Mouse (Mus musculus) testis, adult 2 months (tissue): Measurements from ENCODE around the gene Rnh1. TPM values are rescaled to one million over a fixed set of nuclear protein-coding genes. Genes with fewer than 3 reads are reported as not detected.

Experiments
- H3K27ac ChIP-seq: fragments of 200-500 bp; 2 replicates; pipeline ENCODE4 v1.5.1; 2012; ENCODE audit warnings: low read depth, low read length; ENCODE audit not compliant: control insufficient read depth, insufficient read depth
- H3K27me3 ChIP-seq: fragments of 200-500 bp; 2 replicates; pipeline ENCODE4 v1.6.1; 2012; ENCODE audit warnings: mild to moderate bottlenecking, low read length, moderate library complexity; ENCODE audit not compliant: control insufficient read depth, insufficient read depth
- H3K36me3 ChIP-seq: fragments of 200-500 bp; 2 replicates; pipeline ENCODE4 v1.6.1; 2012; ENCODE audit warnings: mild to moderate bottlenecking, low read length; ENCODE audit not compliant: control insufficient read depth, insufficient read depth
- H3K4me1 ChIP-seq: fragments of 200-500 bp; 2 replicates; pipeline ENCODE4 v1.6.1; 2012; ENCODE audit warnings: low read length; ENCODE audit not compliant: control insufficient read depth, insufficient read depth
- H3K4me3 ChIP-seq: fragments of 200-500 bp; 2 replicates; pipeline ENCODE4 v1.5.1; 2012; ENCODE audit warnings: low read depth, mild to moderate bottlenecking, low read length, moderate library complexity, mixed read lengths; ENCODE audit not compliant: control insufficient read depth
- CTCF ChIP-seq: fragments of 200-500 bp; IDR thresholded peaks from 2 replicates; pipeline ENCODE4 v1.5.1; 2012; ENCODE audit warnings: low read depth, mild to moderate bottlenecking, inconsistent platforms, low read length, moderate library complexity; ENCODE audit not compliant: control insufficient read depth, insufficient read depth, insufficient replicate concordance
- POLR2A ChIP-seq: fragments of 200-500 bp; IDR thresholded peaks from 2 replicates; pipeline ENCODE4 v1.6.1; 2012; ENCODE audit warnings: low read depth, mild to moderate bottlenecking, inconsistent platforms, low read length, moderate library complexity; ENCODE audit not compliant: control insufficient read depth
- polyA plus RNA-seq: library from polyadenylated mRNA; depleted of rRNA; stranded (reverse); fragments of >200 nt; gene quantifications from 2 replicates; pipeline ENCODE4 v1.2.3, GENCODE M21; 2012

The Rnh1 gene
- polyA plus RNA-seq, 1 experiment = 16.6 TPM

DNA sequence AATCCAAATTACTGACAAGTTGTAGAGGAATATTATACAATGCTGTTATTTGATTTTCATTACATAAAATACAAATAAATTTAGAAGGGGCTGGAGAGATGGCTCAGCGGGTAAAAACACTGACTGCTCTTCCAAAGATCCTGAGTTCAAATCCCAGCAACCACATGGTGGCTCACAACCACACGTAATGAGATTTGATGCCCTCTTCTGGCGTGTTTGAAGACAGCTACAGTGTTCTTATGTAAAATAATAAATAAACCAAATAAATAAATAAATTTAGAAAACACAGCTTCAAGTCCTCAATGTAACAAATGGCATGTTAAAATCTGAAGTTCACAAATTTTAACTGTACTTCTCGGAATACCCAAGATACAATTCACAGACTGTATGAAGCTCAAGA is 2.4 kb upstream of the Rnh1 start:
- TF ChIP-seq CTCF (no peak), POLR2A (no peak)
- no peaks in the 10 kb centered on the region for H3K27me3 ChIP-seq
- H3K27ac ChIP-seq = no peak overlapping the region
- H3K4me3 ChIP-seq = no peak overlapping the region
- no peaks in the 10 kb centered on the region; the same call in 1 of the 2 replicates for H3K4me1 ChIP-seq
- H3K36me3 ChIP-seq = no peaks in the 10 kb centered on the region

DNA sequence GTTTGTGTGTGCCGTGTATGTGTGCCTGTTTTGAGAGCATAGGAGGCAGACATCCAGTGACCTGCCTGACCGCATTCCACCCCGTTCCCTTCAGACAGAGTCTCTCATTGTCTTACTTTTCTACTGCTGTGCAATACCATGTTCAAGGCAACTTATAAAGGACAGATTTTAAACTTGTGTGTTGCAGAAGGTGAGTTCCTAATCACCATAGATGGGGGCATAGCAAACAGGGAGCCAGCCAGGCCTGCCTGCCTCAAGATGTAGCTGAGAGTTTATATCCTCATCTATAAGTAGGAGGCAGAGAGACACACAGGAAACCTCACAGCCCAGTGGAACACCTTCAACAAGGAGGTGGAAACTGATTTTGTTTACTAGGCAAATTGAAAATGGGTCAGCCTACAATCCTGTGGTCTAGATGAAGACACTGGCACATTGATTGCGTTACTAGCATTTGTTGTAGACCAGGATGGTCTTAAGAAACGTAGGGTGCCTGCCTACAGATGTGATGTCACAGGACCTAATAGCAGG is 730 bp upstream of the Rnh1 start:
- H3K36me3 ChIP-seq = no peaks in the 10 kb centered on the region
- no peaks in the 10 kb centered on the region for H3K27me3 ChIP-seq
- peak overlapping the region; percentile 95 for H3K27ac ChIP-seq
- H3K4me1 ChIP-seq = peaks cover 2% of the 10 kb centered on the region
- no peak overlapping the region; the same call in 1 of the 2 replicates for H3K4me3 ChIP-seq
- TF ChIP-seq CTCF = no peak
- TF ChIP-seq POLR2A = no peak

DNA sequence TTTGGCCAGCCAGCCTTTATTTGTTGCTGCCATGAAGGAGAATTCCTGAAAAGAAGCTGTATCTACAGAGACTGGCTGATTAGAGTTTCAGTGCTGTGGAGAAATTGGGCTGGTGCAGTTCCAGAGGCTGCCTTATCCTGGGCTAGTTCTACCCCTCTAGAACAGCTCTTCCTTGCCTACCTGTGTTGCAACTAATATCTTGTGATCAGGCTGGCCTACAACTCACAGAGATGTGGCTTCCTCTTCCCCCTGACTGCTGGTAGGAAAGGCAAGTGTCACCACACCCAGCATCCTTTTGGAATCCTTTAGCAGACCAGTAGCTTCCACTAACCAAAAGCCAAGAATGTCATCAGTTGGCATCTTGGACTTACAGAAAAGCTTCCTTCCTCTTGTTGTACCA is 2.8 kb downstream of the Rnh1 start:
- no peaks in the 10 kb centered on the region for H3K27me3 ChIP-seq
- no peaks in the 10 kb centered on the region for H3K36me3 ChIP-seq
- TF ChIP-seq POLR2A (no peak), CTCF (no peak)
- peaks cover 7% of the 10 kb centered on the region for H3K4me1 ChIP-seq
- H3K27ac ChIP-seq = no peak overlapping the region
- no peak overlapping the region for H3K4me3 ChIP-seq

DNA sequence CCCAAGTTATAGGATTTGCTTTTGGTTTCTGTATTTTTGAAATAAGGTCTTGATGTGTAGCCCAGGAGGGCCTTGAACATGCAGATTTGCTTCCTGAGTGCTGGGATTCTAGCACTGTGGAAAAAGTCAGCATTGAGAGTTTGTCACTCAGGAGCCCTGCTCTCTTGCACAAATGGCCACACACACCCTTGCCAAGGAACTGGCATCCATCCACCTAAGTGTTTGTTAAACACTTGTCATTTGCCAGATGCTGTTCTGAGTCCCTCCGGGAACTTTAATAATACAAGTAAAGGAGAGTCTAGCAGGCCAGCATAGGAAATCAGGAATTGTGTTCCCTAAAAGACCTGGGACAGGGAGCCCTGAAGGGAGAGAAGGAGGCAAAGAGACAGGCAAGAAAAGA is 3.4 kb downstream of the Rnh1 start:
- H3K4me1 ChIP-seq = peaks cover 7% of the 10 kb centered on the region
- no peaks in the 10 kb centered on the region for H3K36me3 ChIP-seq
- no peak overlapping the region for H3K4me3 ChIP-seq
- H3K27ac ChIP-seq = no peak overlapping the region
- TF ChIP-seq POLR2A (no peak), CTCF (no peak)
- no peaks in the 10 kb centered on the region for H3K27me3 ChIP-seq

DNA sequence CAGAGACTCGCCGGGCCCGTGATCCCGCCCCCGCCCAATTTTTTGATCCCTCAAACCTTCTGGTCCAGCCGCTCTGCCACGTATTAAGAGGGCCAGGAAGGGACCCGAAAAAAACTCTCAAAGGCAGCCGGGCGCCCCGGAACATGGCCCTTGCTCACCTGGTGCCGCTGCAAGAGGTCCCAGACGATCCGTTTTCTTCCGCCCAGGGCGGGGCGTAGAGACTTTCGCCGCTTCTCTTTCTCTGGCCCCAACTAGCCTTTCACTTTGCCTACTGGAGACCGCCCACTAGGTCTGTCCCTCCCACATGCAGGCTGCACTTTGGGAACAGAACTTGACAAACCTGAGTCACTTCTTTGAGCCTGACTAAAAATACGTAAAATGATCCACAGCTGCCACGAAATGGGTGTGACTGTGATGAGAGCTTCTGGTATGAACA is 4.1 kb downstream of the Rnh1 start:
- Histone ChIP-seq H3K36me3 (no peaks in the 10 kb centered on the region), H3K4me1 (peaks cover 7% of the 10 kb centered on the region), H3K4me3 (peak overlapping the region; percentile 68), H3K27ac (peak overlapping the region; percentile 45), H3K27me3 (no peaks in the 10 kb centered on the region)
- TF ChIP-seq POLR2A (no peak; the same call in 1 of the 2 replicates), CTCF (no peak)

DNA sequence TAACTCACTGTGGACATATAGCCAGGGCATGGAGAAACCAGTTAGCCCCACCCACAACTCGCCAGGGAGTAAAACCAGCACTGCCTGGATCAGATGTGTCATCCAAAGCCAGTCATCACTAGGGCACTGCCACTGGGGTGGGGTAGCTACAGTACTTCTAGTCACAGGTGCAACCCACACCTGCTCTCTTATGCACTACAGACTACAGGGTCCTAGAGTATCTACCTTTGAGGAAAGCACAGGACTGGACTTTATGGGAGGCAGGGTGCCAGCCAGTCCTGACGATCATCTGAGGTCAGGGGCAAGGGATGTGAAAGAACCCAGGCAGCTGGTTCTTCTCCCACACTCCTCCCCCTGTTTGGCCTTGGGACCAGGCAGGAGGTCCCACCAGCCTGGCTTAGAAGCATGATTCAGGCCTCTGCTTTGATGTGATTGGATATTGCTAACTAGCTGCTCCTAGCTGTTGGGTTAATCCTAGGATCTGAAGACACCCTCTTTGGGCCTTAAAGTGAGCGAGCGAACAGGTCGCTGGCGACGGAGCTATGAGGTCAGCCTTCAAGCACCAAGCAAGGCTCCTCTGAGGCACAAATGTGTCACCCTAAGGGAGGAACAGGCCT is 4.6 kb downstream of the Rnh1 start:
- no peaks in the 10 kb centered on the region for H3K27me3 ChIP-seq
- peak overlapping the region; percentile 68 for H3K4me3 ChIP-seq
- no peak for TF ChIP-seq POLR2A
- TF ChIP-seq CTCF = no peak
- no peaks in the 10 kb centered on the region for H3K36me3 ChIP-seq
- peaks cover 7% of the 10 kb centered on the region for H3K4me1 ChIP-seq
- H3K27ac ChIP-seq = peak overlapping the region; percentile 45

DNA sequence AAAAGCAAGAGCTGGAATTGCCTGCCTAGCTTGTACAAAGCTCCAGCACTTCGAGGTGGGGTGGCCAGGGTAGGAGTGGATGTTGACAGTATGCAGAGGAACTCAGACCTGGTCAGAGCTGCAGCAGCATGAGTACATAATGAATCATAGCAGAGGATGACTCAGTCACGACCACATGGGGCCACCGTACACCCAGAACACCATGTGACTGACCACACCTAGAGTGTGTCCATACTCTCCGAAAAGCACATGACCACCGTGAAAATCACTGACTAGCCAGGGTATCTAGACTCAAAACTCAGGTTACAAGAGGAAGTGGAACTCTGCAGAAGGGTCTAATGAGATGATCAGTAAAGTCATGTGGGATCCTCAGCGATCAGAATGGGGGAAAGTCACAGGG is 7.8 kb downstream of the Rnh1 start:
- Histone ChIP-seq H3K36me3 (no peaks in the 10 kb centered on the region), H3K27me3 (no peaks in the 10 kb centered on the region), H3K4me1 (peaks cover 7% of the 10 kb centered on the region), H3K4me3 (no peak overlapping the region), H3K27ac (no peak overlapping the region)
- TF ChIP-seq CTCF (no peak), POLR2A (no peak)
